Comparison of ENCODE assay signal across 24 mouse cellular contexts in genomic region chr2:115597017-115597416, GRCm38 (mm10). TPM values are rescaled to one million over a fixed set of nuclear protein-coding genes. Genes with fewer than 3 reads are reported as not detected.
A peak's percentile ranks its signal among the peaks of the same experiment; 100 is the strongest.
DNase-seq lines count a peak whose midpoint lies in the region; ATAC-seq and TF ChIP-seq lines count a peak whose summit lies in the region.
"Had no signal": no experiment of that assay in that cellular context is flagged by ENCODE, and none has a peak within 500 bp of the region (broad histone marks: within the 10 kb centered on the region; RNA-seq: fewer than 3 reads in every experiment).

No protein-coding gene starts in this region.

- WGBS in midbrain, embryonic 11.5 days: 84% methylated on average over 10 of the region's 10 CpGs
- 64% methylated on average over 10 of the region's 10 CpGs for WGBS in midbrain, embryonic 14.5 days
- WGBS in hindbrain, embryonic 10.5 days: 59% methylated on average over 10 of the region's 10 CpGs
- 33% methylated on average over 10 of the region's 10 CpGs for WGBS in hindbrain, embryonic 16.5 days

- TF ChIP-seq POLR2A in brain, embryonic 14.5 days (IDR thresholded peaks at IDR 0.05; ENCODE audit: borderline replicate concordance, extremely low read depth, insufficient read depth, insufficient read length, poor library complexity, severe bottlenecking): no peak

- no peaks in the 10 kb centered on the region for H3K36me3 ChIP-seq in midbrain, embryonic 11.5 days (ENCODE audit: control insufficient read depth, insufficient read depth, low read length)
- no peaks in the 10 kb centered on the region for H3K36me3 ChIP-seq in midbrain, embryonic 14.5 days (ENCODE audit: control insufficient read depth, insufficient read depth, low read length)
- H3K36me3 ChIP-seq in hindbrain, embryonic 10.5 days: no peaks in the 10 kb centered on the region
- no peaks in the 10 kb centered on the region for H3K36me3 ChIP-seq in hindbrain, embryonic 16.5 days (ENCODE audit: control insufficient read depth, insufficient read depth, low read length)
- H3K36me3 ChIP-seq: embryonic facial prominence, embryonic 13.5 days; forebrain, embryonic 12.5 days; intestine, embryonic 15.5 days; limb, embryonic 12.5 days; stomach, embryonic 15.5 days had no signal

- no peak overlapping the region for H3K4me3 ChIP-seq in midbrain, embryonic 11.5 days (ENCODE audit: low read depth, low read length)
- no peak overlapping the region for H3K4me3 ChIP-seq in midbrain, embryonic 14.5 days (replicated peaks; ENCODE audit: low read depth, low read length)
- no peak overlapping the region for H3K4me3 ChIP-seq in hindbrain, embryonic 10.5 days
- H3K4me3 ChIP-seq in hindbrain, embryonic 16.5 days (ENCODE audit: low read length): no peak overlapping the region
- H3K4me3 ChIP-seq: embryonic facial prominence, embryonic 13.5 days; erythroblast, embryonic 14.5 days; forebrain, embryonic 12.5 days; gastrocnemius, adult 2 months; intestine, embryonic 15.5 days; limb, embryonic 12.5 days; stomach, embryonic 15.5 days had no signal

- no peaks in the 10 kb centered on the region for H3K9me3 ChIP-seq in midbrain, embryonic 11.5 days (ENCODE audit: control insufficient read depth, low read length)
- no peaks in the 10 kb centered on the region for H3K9me3 ChIP-seq in midbrain, embryonic 14.5 days (ENCODE audit: control insufficient read depth, low read length)
- no peaks in the 10 kb centered on the region for H3K9me3 ChIP-seq in hindbrain, embryonic 10.5 days
- no peaks in the 10 kb centered on the region for H3K9me3 ChIP-seq in hindbrain, embryonic 16.5 days (ENCODE audit: control insufficient read depth, low read length)
- H3K9me3 ChIP-seq: embryonic facial prominence, embryonic 13.5 days; forebrain, embryonic 12.5 days; intestine, embryonic 15.5 days; limb, embryonic 12.5 days; stomach, embryonic 15.5 days had no signal

- H3K9ac ChIP-seq in midbrain, embryonic 11.5 days (ENCODE audit: low read length): no peak overlapping the region
- H3K9ac ChIP-seq in midbrain, embryonic 14.5 days (replicated peaks; ENCODE audit: low read length): no peak overlapping the region
- H3K9ac ChIP-seq in hindbrain, embryonic 16.5 days (ENCODE audit: low read depth, low read length): no peak overlapping the region
- H3K9ac ChIP-seq: embryonic facial prominence, embryonic 13.5 days; forebrain, embryonic 12.5 days; intestine, embryonic 15.5 days; limb, embryonic 12.5 days; liver, postnatal 0 days; stomach, embryonic 15.5 days had no signal

- H3K4me2 ChIP-seq in midbrain, embryonic 11.5 days: no peak overlapping the region
- no peak overlapping the region for H3K4me2 ChIP-seq in midbrain, embryonic 14.5 days (ENCODE audit: low read length)
- no peak overlapping the region for H3K4me2 ChIP-seq in hindbrain, embryonic 16.5 days (ENCODE audit: low read length)
- H3K4me2 ChIP-seq: embryonic facial prominence, embryonic 13.5 days; forebrain, embryonic 12.5 days; intestine, embryonic 15.5 days; limb, embryonic 12.5 days; liver, embryonic 11.5 days; stomach, embryonic 15.5 days had no signal

- peaks cover 6% of the 10 kb centered on the region; the same call in 1 of the 2 replicates for H3K4me1 ChIP-seq in midbrain, embryonic 11.5 days (ENCODE audit: control insufficient read depth, insufficient read depth, low read length)
- peaks cover 8% of the 10 kb centered on the region; the same call in 1 of the 2 replicates for H3K4me1 ChIP-seq in midbrain, embryonic 14.5 days (ENCODE audit: control insufficient read depth, insufficient read depth, low read length)
- H3K4me1 ChIP-seq in hindbrain, embryonic 10.5 days (replicated peaks): peaks cover 40% of the 10 kb centered on the region
- peaks cover 7% of the 10 kb centered on the region for H3K4me1 ChIP-seq in hindbrain, embryonic 16.5 days (ENCODE audit: control insufficient read depth, insufficient read depth, low read depth, low read length)

- no peak overlapping the region for H3K27ac ChIP-seq in midbrain, embryonic 11.5 days (ENCODE audit: low read depth, low read length)
- no peak overlapping the region for H3K27ac ChIP-seq in midbrain, embryonic 14.5 days (replicated peaks; ENCODE audit: low read depth, low read length)
- H3K27ac ChIP-seq in hindbrain, embryonic 10.5 days: peak overlapping the region; percentile 50; the same call in 1 of the 2 replicates
- H3K27ac ChIP-seq in hindbrain, embryonic 16.5 days (ENCODE audit: low read depth, low read length): no peak overlapping the region
- H3K27ac ChIP-seq: embryonic facial prominence, embryonic 13.5 days; forebrain, embryonic 12.5 days; gastrocnemius, adult 2 months; intestine, embryonic 15.5 days; limb, embryonic 12.5 days; stomach, embryonic 15.5 days had no signal

- no peak for ATAC-seq in midbrain, embryonic 11.5 days (ENCODE audit: low FRiP score)
- ATAC-seq in midbrain, embryonic 14.5 days (ENCODE audit: low FRiP score, low TSS enrichment): no peak
- ATAC-seq in hindbrain, embryonic 16.5 days: peak; percentile 79
- ATAC-seq: intestine, embryonic 15.5 days; liver, postnatal 0 days had no signal

- no peaks in the 10 kb centered on the region for H3K27me3 ChIP-seq in midbrain, embryonic 11.5 days (ENCODE audit: control insufficient read depth, insufficient read depth, low read length)
- no peaks in the 10 kb centered on the region for H3K27me3 ChIP-seq in midbrain, embryonic 14.5 days (ENCODE audit: control insufficient read depth, insufficient read depth, low read length)
- H3K27me3 ChIP-seq in hindbrain, embryonic 10.5 days (ENCODE audit: insufficient read depth, poor library complexity, severe bottlenecking): no peaks in the 10 kb centered on the region
- no peaks in the 10 kb centered on the region for H3K27me3 ChIP-seq in hindbrain, embryonic 16.5 days (replicated peaks; ENCODE audit: control insufficient read depth, insufficient read depth, low read length)
- H3K27me3 ChIP-seq: embryonic facial prominence, embryonic 13.5 days; forebrain, embryonic 12.5 days; intestine, embryonic 15.5 days; stomach, embryonic 15.5 days had no signal

- peak; percentile 2 for DNase-seq in midbrain, embryonic 11.5 days (ENCODE audit: low spot score, missing footprints)
- DNase-seq in midbrain, embryonic 14.5 days: no peak
- peak; percentile 20 for DNase-seq in brain, embryonic 14.5 days (ENCODE audit: low read depth)
- DNase-seq in hindbrain, embryonic 10.5 days (ENCODE audit: low spot score): peak; percentile 16
- no peak for DNase-seq in frontal cortex, adult 2 months (ENCODE audit: extremely low spot score in 1 of 2, low spot score in 1 of 2)
- DNase-seq in yolk sac, embryonic 10.5 days (ENCODE audit: low spot score): no peak
- DNase-seq: adrenal gland, adult 8-10 months; cerebellum, adult 8-10 months; gastrocnemius, adult 2 months; heart, postnatal 4 days; kidney, adult 8-10 months; kidney, postnatal 10 days; liver, postnatal 0 days; lung, postnatal 10 days; right cerebral cortex, adult 18-20 months; thymus, postnatal 25 days had no signal

- no peak for TF ChIP-seq CTCF in brain, embryonic 14.5 days (IDR thresholded peaks at IDR 0.05; ENCODE audit: borderline replicate concordance, extremely low read depth, insufficient read depth, insufficient read length)

RNA-seq across cellular contexts. Expression of gene BC052040, which starts 15.5 kb away (rescaled TPM):
- polyA plus RNA-seq in midbrain, embryonic 11.5 days (2014; fragmentation: Nextera tagmentation; extraction: Ambion mirVana): 19.6 and 19.7 TPM in 2 replicates
- 10.4 and 15.7 TPM in 2 replicates for polyA plus RNA-seq in midbrain, embryonic 14.5 days (2014; fragmentation: Nextera tagmentation; extraction: Ambion mirVana)
- polyA plus RNA-seq in brain, embryonic 14.5 days (2012; rRNA removed): 14.8 and 14.9 TPM in 2 replicates
- 23.7 and 25.1 TPM in 2 replicates for polyA plus RNA-seq in hindbrain, embryonic 10.5 days (2016; fragmentation: Nextera tagmentation; extraction: Ambion mirVana)
- polyA plus RNA-seq in hindbrain, embryonic 16.5 days (2015; fragmentation: Nextera tagmentation; extraction: Ambion mirVana): 20.5 and 23.3 TPM in 2 replicates
- polyA plus RNA-seq in frontal cortex, adult 2 months (2012; rRNA removed): 9.1 and 9.3 TPM in 2 replicates

Comparison
In these comparisons a context has a peak if more than half of its experiments do, and no peak if none do; other contexts are left out.
1. DNase-seq: peak in midbrain, embryonic 11.5 days (single experiment), brain, embryonic 14.5 days (single experiment) and hindbrain, embryonic 10.5 days (single experiment); none in midbrain, embryonic 14.5 days (single experiment), frontal cortex, adult 2 months (0 of 2) and yolk sac, embryonic 10.5 days (single experiment).